Mouse (Mus musculus) ZHBTc4 (cell line): ENCODE data around the gene Helz2.
A peak's percentile ranks its signal among the peaks of the same experiment; 100 is the strongest.

Experiments
- DNase-seq: peaks from one replicate; pipeline ENCODE4 v3.0.0-alpha.2; 2011; ENCODE audit warnings: low read depth, low spot score

The Helz2 gene

GRCm38 (mm10) chr2:181241602-181242313 lies at the start of gene Helz2:
Gene Helz2, minus strand, starts transcription at chr2:181242027.
- no peak for DNase-seq

- no peak for DNase-seq
Measured at GRCm38 (mm10) chr2:181290937-181291336, 49.1 kb upstream of the Helz2 start.

- DNase-seq: no peak
Measured at GRCm38 (mm10) chr2:181288691-181289090, 46.9 kb upstream of the Helz2 start.

- DNase-seq: peak; percentile 99
Measured at GRCm38 (mm10) chr2:181287958-181288350, 46.1 kb upstream of the Helz2 start, which contains the start of gene Gmeb2. Gene Gmeb2, minus strand, starts transcription at chr2:181288035.

- peak; percentile 88 for DNase-seq
Measured at GRCm38 (mm10) chr2:181287338-181287957, 45.6 kb upstream of the Helz2 start.

- DNase-seq: no peak
Measured at GRCm38 (mm10) chr2:181286629-181287337, 45.0 kb upstream of the Helz2 start.

GRCm38 (mm10) chr2:181279968-181280367 lies 38.1 kb upstream of the Helz2 start:
- DNase-seq: no peak

- DNase-seq: no peak
Measured at GRCm38 (mm10) chr2:181277866-181278265, 36.0 kb upstream of the Helz2 start.

GRCm38 (mm10) chr2:181276766-181277165 lies 34.9 kb upstream of the Helz2 start:
- no peak for DNase-seq

GRCm38 (mm10) chr2:181274639-181275038 lies 32.8 kb upstream of the Helz2 start:
- no peak for DNase-seq

- no peak for DNase-seq
Measured at GRCm38 (mm10) chr2:181273829-181274228, 32.0 kb upstream of the Helz2 start.

GRCm38 (mm10) chr2:181272092-181272491 lies 30.3 kb upstream of the Helz2 start:
- DNase-seq: no peak

GRCm38 (mm10) chr2:181266839-181267238 lies 25.0 kb upstream of the Helz2 start:
- no peak for DNase-seq

GRCm38 (mm10) chr2:181253248-181253647 lies 11.4 kb upstream of the Helz2 start:
- DNase-seq: no peak

- DNase-seq: no peak
Measured at GRCm38 (mm10) chr2:181251841-181252240, 10.0 kb upstream of the Helz2 start.

GRCm38 (mm10) chr2:181249217-181249616 lies 7.4 kb upstream of the Helz2 start:
- DNase-seq: no peak

- DNase-seq: no peak
Measured at GRCm38 (mm10) chr2:181245031-181245430, 3.2 kb upstream of the Helz2 start.

- DNase-seq: peak; percentile 80
Measured at GRCm38 (mm10) chr2:181243706-181244394, 2.0 kb upstream of the Helz2 start.

- DNase-seq: no peak
Measured at GRCm38 (mm10) chr2:181242314-181242665, 463 bp upstream of the Helz2 start.

GRCm38 (mm10) chr2:181240806-181241440 lies 904 bp downstream of the Helz2 start:
- DNase-seq: no peak

GRCm38 (mm10) chr2:181239261-181239660 lies 2.6 kb downstream of the Helz2 start:
- DNase-seq: no peak

GRCm38 (mm10) chr2:181238861-181239260 lies 3.0 kb downstream of the Helz2 start:
- DNase-seq: no peak
